Mouse (Mus musculus) liver, embryonic 14.5 days (tissue): Measurements from ENCODE around the gene Agr3.

Experiments
- CTCF ChIP-seq: IDR thresholded peaks from 2 replicates; pipeline ENCODE4 v1.5.1; 2016; ENCODE audit warnings: antibody characterized with exemption, low read depth, control low read depth
- EP300 ChIP-seq: IDR thresholded peaks from 2 replicates; pipeline ENCODE4 v1.6.1; 2016; ENCODE audit warnings: antibody characterized with exemption, low read depth

GRCm38 (mm10) chr12:35894304-35894900, 31.0 kb upstream of the Agr3 start:
- TF ChIP-seq CTCF (no peak), EP300 (no peak)
